Mouse (Mus musculus) intestine, embryonic 14.5 days (tissue): Measurements from ENCODE around the gene Slc38a5. TPM values are rescaled to one million over a fixed set of nuclear protein-coding genes. Genes with fewer than 3 reads are reported as not detected.

Source experiments
- ATAC-seq: fragments of 200-750 bp; cut with Nextera tagmentation; replicated peaks from 2 replicates; pipeline ENCODE4 v1.8.0; 2017; ENCODE audit warnings: low read depth, moderate number of reproducible peaks, moderate TSS enrichment, moderate library complexity; ENCODE audit not compliant: low FRiP score, low TSS enrichment
- DNase-seq: peaks from one replicate; pipeline ENCODE4 v3.0.0-alpha.2; 2018; ENCODE audit warnings: low spot score
- H3K27ac ChIP-seq: fragments of 300-500 bp; sonication (generic); 2 replicates; pipeline ENCODE4 v1.5.1; 2014; ENCODE audit warnings: low read depth, mild to moderate bottlenecking, control low read depth
- H3K27me3 ChIP-seq: fragments of 300-500 bp; sonication (generic); replicated peaks from 2 replicates; pipeline ENCODE4 v1.6.1; 2014; ENCODE audit warnings: low read length, control low read depth; ENCODE audit not compliant: control insufficient read depth, insufficient read depth
- H3K36me3 ChIP-seq: fragments of 300-500 bp; sonication (generic); 2 replicates; pipeline ENCODE4 v1.6.1; 2014; ENCODE audit warnings: low read length, control low read depth; ENCODE audit not compliant: control insufficient read depth, insufficient read depth
- H3K4me1 ChIP-seq: fragments of 300-500 bp; sonication (generic); replicated peaks from 2 replicates; pipeline ENCODE4 v1.6.1; 2014; ENCODE audit warnings: low read length, control low read depth, mixed read lengths; ENCODE audit not compliant: control insufficient read depth, insufficient read depth
- H3K4me2 ChIP-seq: fragments of 300-500 bp; sonication (generic); 2 replicates; pipeline ENCODE4 v1.6.1; 2014; ENCODE audit warnings: low read length
- H3K4me3 ChIP-seq: fragments of 300-500 bp; sonication (generic); 2 replicates; pipeline ENCODE4 v1.5.1; 2014; ENCODE audit warnings: low read depth, low read length, control low read depth, mixed read lengths
- H3K9ac ChIP-seq: fragments of 300-500 bp; sonication (generic); 2 replicates; pipeline ENCODE4 v1.6.1; 2014; ENCODE audit warnings: mild to moderate bottlenecking, low read length
- H3K9me3 ChIP-seq: fragments of 300-500 bp; sonication (generic); 2 replicates; pipeline ENCODE4 v1.6.1; 2016; ENCODE audit warnings: low read length, control low read depth; ENCODE audit not compliant: control insufficient read depth
- WGBS: fragments of 180-500 bp; shearing (Covaris S2); extraction: QIAGEN DNeasy Blood & Tissue Kit; methylation state at CpG from one replicate; pipeline ENCODE4 v1.1.7; 2014; 5-methylcytosine and 5-hydroxymethylcytosine counted together
- polyA plus RNA-seq: library from polyadenylated mRNA; unstranded; fragments of >200 nt; fragmentation: Nextera tagmentation; extraction: Ambion mirVana; gene quantifications from 2 replicates; pipeline ENCODE4 v1.2.1, GENCODE M21; 2014

The Slc38a5 gene
- polyA plus RNA-seq = 0.94 and 9.7 TPM in 2 replicates

- WGBS = 28% methylated on average over 6 of the region's 15 CpGs
- H3K36me3 ChIP-seq = no peaks in the 10 kb centered on the region
- no peak for DNase-seq
- H3K4me2 ChIP-seq = peak within 1 kb of the TSS; percentile 41
- H3K9me3 ChIP-seq = no peaks in the 10 kb centered on the region
- H3K27me3 ChIP-seq = no peaks in the 10 kb centered on the region
- H3K9ac ChIP-seq = no peak within 1 kb of the TSS
- H3K27ac ChIP-seq = no peak within 1 kb of the TSS
- H3K4me3 ChIP-seq = no peak within 1 kb of the TSS
- ATAC-seq = no peak
- no peaks in the 10 kb centered on the region for H3K4me1 ChIP-seq
Measured at GRCm38 (mm10) chrX:8271083-8271820, at the start of gene Slc38a5. Slc38a5 (plus strand) TSS chrX:8271133.

GRCm38 (mm10) chrX:8222296-8222677 is 48.6 kb upstream of the Slc38a5 start:
- ATAC-seq (no peak), DNase-seq (no peak)
- 66% methylated on average over 3 of the region's 3 CpGs for WGBS
- Histone ChIP-seq H3K27me3 (no peaks in the 10 kb centered on the region), H3K27ac (no peak overlapping the region), H3K4me1 (no peaks in the 10 kb centered on the region), H3K36me3 (no peaks in the 10 kb centered on the region), H3K4me2 (no peak overlapping the region), H3K4me3 (no peak overlapping the region), H3K9ac (no peak overlapping the region), H3K9me3 (no peaks in the 10 kb centered on the region)

- ATAC-seq = no peak
- H3K27ac ChIP-seq = no peak overlapping the region
Measured at GRCm38 (mm10) chrX:8222678-8223421, 48.1 kb upstream of the Slc38a5 start.

GRCm38 (mm10) chrX:8223473-8223872 is 47.5 kb upstream of the Slc38a5 start:
- Histone ChIP-seq H3K36me3 (no peaks in the 10 kb centered on the region), H3K4me2 (no peak overlapping the region), H3K4me3 (no peak overlapping the region), H3K9ac (no peak overlapping the region), H3K4me1 (no peaks in the 10 kb centered on the region), H3K9me3 (no peaks in the 10 kb centered on the region), H3K27me3 (no peaks in the 10 kb centered on the region), H3K27ac (no peak overlapping the region)
- ATAC-seq = no peak
- WGBS = 86% methylated on average over 7 of the region's 7 CpGs
- no peak for DNase-seq

More at GRCm38 (mm10) chrX:8222678-8223421, 48.1 kb upstream of the Slc38a5 start:
- H3K36me3 ChIP-seq = no peaks in the 10 kb centered on the region
- WGBS = 60% methylated on average over 7 of the region's 7 CpGs
- H3K4me3 ChIP-seq = no peak overlapping the region
- DNase-seq = no peak
- no peak overlapping the region for H3K9ac ChIP-seq
- no peaks in the 10 kb centered on the region for H3K27me3 ChIP-seq
- no peak overlapping the region for H3K4me2 ChIP-seq
- H3K9me3 ChIP-seq = no peaks in the 10 kb centered on the region
- H3K4me1 ChIP-seq = no peaks in the 10 kb centered on the region

GRCm38 (mm10) chrX:8230272-8230671 is 40.7 kb upstream of the Slc38a5 start:
- Histone ChIP-seq H3K9ac (no peak overlapping the region), H3K36me3 (no peaks in the 10 kb centered on the region), H3K4me2 (no peak overlapping the region), H3K4me1 (no peaks in the 10 kb centered on the region), H3K27me3 (no peaks in the 10 kb centered on the region), H3K9me3 (no peaks in the 10 kb centered on the region), H3K27ac (no peak overlapping the region), H3K4me3 (no peak overlapping the region)
- DNase-seq = no peak
- no peak for ATAC-seq
- WGBS = 81% methylated on average over 4 of the region's 4 CpGs

- H3K9ac ChIP-seq = no peak overlapping the region
- no peaks in the 10 kb centered on the region for H3K36me3 ChIP-seq
- 86% methylated on average over 3 of the region's 3 CpGs for WGBS
- no peak overlapping the region for H3K4me3 ChIP-seq
- ATAC-seq = no peak
- no peaks in the 10 kb centered on the region for H3K4me1 ChIP-seq
- no peaks in the 10 kb centered on the region for H3K9me3 ChIP-seq
- DNase-seq = no peak
- no peak overlapping the region for H3K4me2 ChIP-seq
- no peaks in the 10 kb centered on the region for H3K27me3 ChIP-seq
- no peak overlapping the region for H3K27ac ChIP-seq
Measured at GRCm38 (mm10) chrX:8233602-8234001, 37.3 kb upstream of the Slc38a5 start.

- no peak for ATAC-seq
- Histone ChIP-seq H3K27me3 (no peaks in the 10 kb centered on the region), H3K27ac (no peak overlapping the region), H3K9me3 (no peaks in the 10 kb centered on the region), H3K4me2 (no peak overlapping the region), H3K4me3 (no peak overlapping the region), H3K9ac (no peak overlapping the region), H3K36me3 (no peaks in the 10 kb centered on the region), H3K4me1 (no peaks in the 10 kb centered on the region)
- 83% methylated on average over 2 of the region's 2 CpGs for WGBS
- DNase-seq = no peak
Measured at GRCm38 (mm10) chrX:8236704-8237103, 34.2 kb upstream of the Slc38a5 start.

GRCm38 (mm10) chrX:8238804-8239395 is 32.0 kb upstream of the Slc38a5 start:
- WGBS = 71% methylated on average over 13 of the region's 13 CpGs
- H3K4me3 ChIP-seq = no peak overlapping the region
- H3K4me1 ChIP-seq = no peaks in the 10 kb centered on the region
- no peaks in the 10 kb centered on the region for H3K9me3 ChIP-seq
- no peaks in the 10 kb centered on the region for H3K27me3 ChIP-seq
- H3K27ac ChIP-seq = no peak overlapping the region
- ATAC-seq = no peak
- no peak overlapping the region for H3K9ac ChIP-seq
- DNase-seq = no peak
- H3K36me3 ChIP-seq = 0 out of 2 replicates have a peak, but pooled peaks cover 3% of the 10 kb centered on the region
- H3K4me2 ChIP-seq = no peak overlapping the region
